Mouse (Mus musculus) kidney, adult 2 months (tissue): ENCODE measurements around the gene Gm3159.
"Not testable (repeated sequence)": the region's sequence is repeated elsewhere in the genome, so short reads cannot be mapped to it uniquely, and the experiment has no call there.

Experiments used
- CTCF ChIP-seq: fragments of 200-500 bp; conservative IDR thresholded peaks from 2 replicates; pipeline ENCODE4 v1.5.1; 2011; ENCODE audit warnings: low read depth, mild to moderate bottlenecking, control low read depth, low read length, moderate library complexity, mixed read lengths; ENCODE audit not compliant: insufficient read depth, insufficient read length
- POLR2A ChIP-seq: fragments of 200-500 bp; IDR thresholded peaks from one replicate; pipeline ENCODE4 v1.6.1; 2011; ENCODE audit warnings: low read depth, low read length, control low read depth

- TF ChIP-seq CTCF, POLR2A: not testable (repeated sequence)
Measured at GRCm38 (mm10) chr14:4397226-4397625, at the start of gene Gm3159.
